Mouse (Mus musculus): ENCODE results near the gene Bcl9l. TPM values are rescaled to one million over a fixed set of nuclear protein-coding genes. Genes with fewer than 3 reads are reported as not detected.

Bcl9l gene
- 3.3 and 4.7 TPM in 2 replicates for polyA plus RNA-seq (2015; fragmentation: Nextera tagmentation; extraction: Ambion mirVana)

DNA sequence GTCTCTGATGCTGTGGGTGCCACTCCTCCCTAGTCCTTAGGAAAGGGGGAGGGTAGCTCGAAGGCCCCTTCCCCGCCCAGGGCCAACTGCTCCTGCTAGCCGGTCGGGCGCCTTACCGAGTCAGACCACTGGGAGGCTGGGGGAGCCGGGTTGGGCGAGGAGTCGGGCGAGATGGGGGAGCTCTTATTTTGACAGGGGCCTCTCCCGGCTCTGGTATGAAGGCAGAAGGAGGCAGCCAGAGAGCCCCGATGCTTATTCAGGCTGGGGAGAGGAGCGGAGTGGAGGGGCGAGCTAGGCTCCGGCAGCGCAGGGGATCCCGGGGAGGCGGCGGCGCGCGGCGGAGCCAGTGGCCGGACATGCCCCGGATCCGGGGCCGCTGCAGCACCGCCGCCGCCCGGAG is at the start of gene Bcl9l:
Bcl9l (plus strand) TSS at position 274 of the 400 bp plus-strand sequence.

DNA sequence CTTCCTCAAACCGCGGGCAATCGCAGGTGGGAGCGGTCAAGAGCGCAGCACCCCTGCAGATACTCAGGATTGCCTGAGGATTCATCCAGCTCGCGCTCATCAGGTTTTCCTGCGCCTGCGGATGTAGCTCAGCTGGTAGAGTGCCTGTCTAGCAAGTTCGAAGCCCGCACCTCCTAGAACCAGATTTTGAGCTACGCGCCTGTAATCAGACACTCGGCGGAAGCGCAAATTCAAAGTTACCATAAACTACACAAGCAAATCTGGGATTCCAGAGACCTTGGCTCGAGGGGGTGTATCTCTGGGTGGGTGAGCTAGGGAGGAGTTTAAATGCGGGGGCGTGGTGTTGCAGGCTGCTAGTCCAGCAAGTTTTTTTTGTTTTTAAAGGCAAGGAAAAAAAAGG is 41.7 kb upstream of the Bcl9l start, which contains the start of gene Foxr1:
Foxr1 (minus strand) TSS at position 176 of the 400 bp plus-strand sequence.

GRCm38 (mm10) chr9:44454891-44455220 is 27.8 kb upstream of the Bcl9l start, which contains the start of gene Upk2:
Gene Upk2 (minus strand): TSS chr9:44454976.

Other genes with a start within 250 kb of the Bcl9l start
- gene Cbl, start 248.8 kb upstream of the Bcl9l start, polyA plus RNA-seq (2015; fragmentation: Nextera tagmentation; extraction: Ambion mirVana), result 8.3 and 9.9 TPM in 2 replicates
- not detected in 2 replicates for gene Ccdc153, start 242.1 kb upstream of the Bcl9l start, polyA plus RNA-seq (2015; fragmentation: Nextera tagmentation; extraction: Ambion mirVana)
- 0.33 TPM in 1 of 2 replicates, not detected in the other for gene Pdzd3, start 231.4 kb upstream of the Bcl9l start, polyA plus RNA-seq (2015; fragmentation: Nextera tagmentation; extraction: Ambion mirVana)
- 6.4 and 7.7 TPM in 2 replicates for gene Nlrx1, start 214.2 kb upstream of the Bcl9l start, polyA plus RNA-seq (2015; fragmentation: Nextera tagmentation; extraction: Ambion mirVana)
- gene Abcg4, start 194.2 kb upstream of the Bcl9l start, polyA plus RNA-seq (2015; fragmentation: Nextera tagmentation; extraction: Ambion mirVana), result 13.3 and 15.8 TPM in 2 replicates
- 12.2 TPM in 2 replicates for gene Hinfp, start 177.2 kb upstream of the Bcl9l start, polyA plus RNA-seq (2015; fragmentation: Nextera tagmentation; extraction: Ambion mirVana)
- gene C2cd2l, start 162.5 kb upstream of the Bcl9l start, polyA plus RNA-seq (2015; fragmentation: Nextera tagmentation; extraction: Ambion mirVana), result 5.4 TPM in 2 replicates
- 18.9 and 19.9 TPM in 2 replicates for gene Dpagt1, start 156.8 kb upstream of the Bcl9l start, polyA plus RNA-seq (2015; fragmentation: Nextera tagmentation; extraction: Ambion mirVana)
- 271 and 276 TPM in 2 replicates for gene H2afx, start 148.1 kb upstream of the Bcl9l start, polyA plus RNA-seq (2015; fragmentation: Nextera tagmentation; extraction: Ambion mirVana)
- 1,115 and 1,341 TPM in 2 replicates for gene Hmbs, start 138.6 kb upstream of the Bcl9l start, polyA plus RNA-seq (2015; fragmentation: Nextera tagmentation; extraction: Ambion mirVana)
- 16.5 and 16.6 TPM in 2 replicates for gene Vps11, start 121.2 kb upstream of the Bcl9l start, polyA plus RNA-seq (2015; fragmentation: Nextera tagmentation; extraction: Ambion mirVana)
- 6.7 and 7.2 TPM in 2 replicates for gene Hyou1, start 103.3 kb upstream of the Bcl9l start, polyA plus RNA-seq (2015; fragmentation: Nextera tagmentation; extraction: Ambion mirVana)
- 15.2 and 16.5 TPM in 2 replicates for gene Slc37a4, start 86.0 kb upstream of the Bcl9l start, polyA plus RNA-seq (2015; fragmentation: Nextera tagmentation; extraction: Ambion mirVana)
- gene Rps25, start 75.7 kb upstream of the Bcl9l start, polyA plus RNA-seq (2015; fragmentation: Nextera tagmentation; extraction: Ambion mirVana), result 2,459 and 2,595 TPM in 2 replicates
- gene Trappc4, start 75.2 kb upstream of the Bcl9l start, polyA plus RNA-seq (2015; fragmentation: Nextera tagmentation; extraction: Ambion mirVana), result 81.6 and 85.2 TPM in 2 replicates
- 21.0 and 22.3 TPM in 2 replicates for gene Ccdc84, start 64.3 kb upstream of the Bcl9l start, polyA plus RNA-seq (2015; fragmentation: Nextera tagmentation; extraction: Ambion mirVana)
- gene Foxr1, start 41.7 kb upstream of the Bcl9l start, polyA plus RNA-seq (2015; fragmentation: Nextera tagmentation; extraction: Ambion mirVana), result 0.22 and 0.30 TPM in 2 replicates
- not detected in 2 replicates for gene Upk2, start 27.8 kb upstream of the Bcl9l start, polyA plus RNA-seq (2015; fragmentation: Nextera tagmentation; extraction: Ambion mirVana)
- 0.73 and 0.79 TPM in 2 replicates for gene Cxcr5, start 79.1 kb downstream of the Bcl9l start, polyA plus RNA-seq (2015; fragmentation: Nextera tagmentation; extraction: Ambion mirVana)
- gene Ddx6, start 122.1 kb downstream of the Bcl9l start, polyA plus RNA-seq (2015; fragmentation: Nextera tagmentation; extraction: Ambion mirVana), result 12.9 and 14.4 TPM in 2 replicates
- not detected in 2 replicates for gene Treh, start 190.4 kb downstream of the Bcl9l start, polyA plus RNA-seq (2015; fragmentation: Nextera tagmentation; extraction: Ambion mirVana)